Mouse (Mus musculus) limb, embryonic 15.5 days (tissue): Measurements from ENCODE around the gene Rtel1. TPM values are rescaled to one million over a fixed set of nuclear protein-coding genes. Genes with fewer than 3 reads are reported as not detected.

ENCODE experiments used
- ATAC-seq: fragments of 200-750 bp; cut with Nextera tagmentation; 2 replicates; pipeline ENCODE4 v1.8.0; 2017; ENCODE audit warnings: low read depth, moderate TSS enrichment; ENCODE audit not compliant: insufficient number of reproducible peaks, low FRiP score, low TSS enrichment
- H3K27ac ChIP-seq: fragments of 300-500 bp; sonication (generic); 2 replicates; pipeline ENCODE4 v1.5.1; 2015; ENCODE audit warnings: moderate library complexity, mild to moderate bottlenecking, inconsistent platforms
- H3K27me3 ChIP-seq: fragments of 300-500 bp; sonication (generic); 2 replicates; pipeline ENCODE4 v1.6.1; 2015; ENCODE audit warnings: inconsistent platforms
- H3K36me3 ChIP-seq: fragments of 300-500 bp; sonication (generic); 2 replicates; pipeline ENCODE4 v1.6.1; 2015; ENCODE audit warnings: inconsistent platforms
- H3K4me1 ChIP-seq: fragments of 300-500 bp; sonication (generic); 2 replicates; pipeline ENCODE4 v1.6.1; 2015; ENCODE audit warnings: inconsistent platforms
- H3K4me2 ChIP-seq: fragments of 300-500 bp; sonication (generic); 2 replicates; pipeline ENCODE4 v1.6.1; 2015; ENCODE audit warnings: mild to moderate bottlenecking, inconsistent platforms
- H3K4me3 ChIP-seq: fragments of 300-500 bp; sonication (generic); 2 replicates; pipeline ENCODE4 v1.5.1; 2015; ENCODE audit warnings: mild to moderate bottlenecking, inconsistent platforms
- H3K9ac ChIP-seq: fragments of 300-500 bp; sonication (generic); 2 replicates; pipeline ENCODE4 v1.6.1; 2015; ENCODE audit warnings: inconsistent platforms
- H3K9me3 ChIP-seq: fragments of 300-500 bp; sonication (generic); 2 replicates; pipeline ENCODE4 v1.6.1; 2016; ENCODE audit warnings: inconsistent platforms
- WGBS: fragments of 180-500 bp; shearing (Covaris S2); methylation state at CpG from one replicate; pipeline ENCODE4 v1.1.7; 2015; 5-methylcytosine and 5-hydroxymethylcytosine counted together
- polyA plus RNA-seq: library from polyadenylated mRNA; unstranded; fragments of >200 nt; fragmentation: Nextera tagmentation; extraction: Ambion mirVana; gene quantifications from 2 replicates; pipeline ENCODE4 v1.2.1, GENCODE M21; 2015

Rtel1 gene
- polyA plus RNA-seq, 1 experiment from 2014 or later, result 35.8 TPM

GRCm38 (mm10) chr2:181397207-181397761 lies 77.7 kb downstream of the Rtel1 start:
- H3K27me3 ChIP-seq, result no peaks in the 10 kb centered on the region
- WGBS, result 66% methylated on average over 5 of the region's 5 CpGs
- no peak for ATAC-seq
- H3K9ac ChIP-seq, result no peak overlapping the region
- H3K4me2 ChIP-seq, result no peak overlapping the region
- no peak overlapping the region for H3K27ac ChIP-seq
- no peaks in the 10 kb centered on the region for H3K4me1 ChIP-seq
- H3K36me3 ChIP-seq, result no peaks in the 10 kb centered on the region
- H3K9me3 ChIP-seq, result no peaks in the 10 kb centered on the region
- no peak overlapping the region for H3K4me3 ChIP-seq

GRCm38 (mm10) chr2:181401497-181401896 lies 82.0 kb downstream of the Rtel1 start:
- Histone ChIP-seq H3K4me2 (no peak overlapping the region), H3K9ac (no peak overlapping the region), H3K36me3 (no peaks in the 10 kb centered on the region), H3K27ac (no peak overlapping the region), H3K4me3 (no peak overlapping the region), H3K4me1 (no peaks in the 10 kb centered on the region), H3K27me3 (no peaks in the 10 kb centered on the region), H3K9me3 (no peaks in the 10 kb centered on the region)
- WGBS, result 17% methylated on average over 1 of the region's 1 CpGs
- no peak for ATAC-seq

GRCm38 (mm10) chr2:181403722-181404121 lies 84.2 kb downstream of the Rtel1 start:
- Histone ChIP-seq H3K27ac (no peak overlapping the region), H3K4me2 (no peak overlapping the region), H3K27me3 (no peaks in the 10 kb centered on the region), H3K36me3 (no peaks in the 10 kb centered on the region), H3K4me1 (no peaks in the 10 kb centered on the region), H3K4me3 (no peak overlapping the region), H3K9ac (no peak overlapping the region), H3K9me3 (no peaks in the 10 kb centered on the region)
- ATAC-seq, result no peak
- 87% methylated on average over 3 of the region's 3 CpGs for WGBS

Other genes with a start within 250 kb of the Rtel1 start
- gene Kcnq2, start 184.4 kb upstream of the Rtel1 start, polyA plus RNA-seq, result 0.15 TPM in 1 of 2 replicates, not detected in the other
- not detected in 2 replicates for gene Eef1a2, start 162.7 kb upstream of the Rtel1 start, polyA plus RNA-seq
- gene Ppdpf, start 132.5 kb upstream of the Rtel1 start, polyA plus RNA-seq, result 230 and 254 TPM in 2 replicates
- 2.1 and 2.2 TPM in 2 replicates for gene Ptk6, start 117.0 kb upstream of the Rtel1 start, polyA plus RNA-seq
- gene Srms, start 106.6 kb upstream of the Rtel1 start, polyA plus RNA-seq, result 0.26 and 0.41 TPM in 2 replicates
- 0.14 and 0.25 TPM in 2 replicates for gene Fndc11, start 99.7 kb upstream of the Rtel1 start, polyA plus RNA-seq
- 1.3 and 1.4 TPM in 2 replicates for gene Helz2, start 77.7 kb upstream of the Rtel1 start, polyA plus RNA-seq
- 14.1 and 15.1 TPM in 2 replicates for gene Gmeb2, start 31.7 kb upstream of the Rtel1 start, polyA plus RNA-seq
- gene Stmn3, start 5.2 kb upstream of the Rtel1 start, polyA plus RNA-seq, result 0.77 and 2.5 TPM in 2 replicates
- gene Zgpat, start 45.2 kb downstream of the Rtel1 start, polyA plus RNA-seq, result 40.4 and 42.1 TPM in 2 replicates
- 59.0 and 64.8 TPM in 2 replicates for gene Arfrp1, start 45.7 kb downstream of the Rtel1 start, polyA plus RNA-seq
- 22.7 and 23.7 TPM in 2 replicates for gene Lime1, start 60.3 kb downstream of the Rtel1 start, polyA plus RNA-seq
- 4.2 and 4.8 TPM in 2 replicates for gene Zbtb46, start 139.7 kb downstream of the Rtel1 start, polyA plus RNA-seq
- gene Abhd16b, start 173.5 kb downstream of the Rtel1 start, polyA plus RNA-seq, result 0.12 and 0.13 TPM in 2 replicates
- gene Tpd52l2, start 177.4 kb downstream of the Rtel1 start, polyA plus RNA-seq, result 155 and 159 TPM in 2 replicates
- 89.3 and 89.5 TPM in 2 replicates for gene Dnajc5, start 200.7 kb downstream of the Rtel1 start, polyA plus RNA-seq